In the genomic region with DNA sequence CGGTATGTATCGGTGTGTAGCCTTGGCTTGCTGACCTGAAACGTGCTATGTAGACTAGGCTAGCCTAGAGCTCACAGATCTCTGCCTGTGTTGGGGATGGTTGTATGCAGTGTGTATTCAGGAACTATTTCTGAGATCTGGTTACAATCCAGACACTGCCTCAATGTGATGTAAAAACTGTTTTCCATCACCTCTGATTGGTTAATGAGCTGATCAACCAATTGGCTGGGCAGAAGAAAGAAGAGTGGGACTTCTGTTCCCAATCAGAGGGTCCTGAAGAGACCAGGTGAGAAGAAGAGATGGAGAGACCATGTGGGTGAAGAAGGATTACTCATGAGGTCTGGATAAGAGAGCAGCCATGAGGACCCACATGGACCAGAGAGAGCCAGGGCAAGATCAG, we compare ENCODE assay signal across 9 mouse cellular contexts. TPM values are rescaled to one million over a fixed set of nuclear protein-coding genes. Genes with fewer than 3 reads are reported as not detected.
A peak's percentile ranks its signal among the peaks of the same experiment; 100 is the strongest.
DNase-seq lines count a peak whose midpoint lies in the region; ATAC-seq and TF ChIP-seq lines count a peak whose summit lies in the region.
"Had no signal": no experiment of that assay in that cellular context is flagged by ENCODE, and none has a peak within 500 bp of the region (broad histone marks: within the 10 kb centered on the region; RNA-seq: fewer than 3 reads in every experiment).

No protein-coding gene starts in this region.

- peak overlapping the region; percentile 80 for H3K4me3 ChIP-seq in heart, adult 2 months
- H3K4me3 ChIP-seq in CH12.LX (replicated peaks in 1 of 3; ENCODE audit: low read depth in 2 of 3, low read length in 2 of 3, poor library complexity in 1 of 3) = peak overlapping the region; percentile 69 to 89 (median 79)
- H3K4me3 ChIP-seq in forebrain, embryonic 16.5 days (replicated peaks; ENCODE audit: low read length) = peak overlapping the region; percentile 69
- peak overlapping the region; percentile 94 for H3K4me3 ChIP-seq in liver, postnatal 0 days (ENCODE audit: low read depth, low read length)

- WGBS in heart, adult 2 months = 2% methylated on average over 3 of the region's 3 CpGs
- 3% methylated on average over 3 of the region's 3 CpGs for WGBS in forebrain, embryonic 16.5 days
- 2% methylated on average over 3 of the region's 3 CpGs for WGBS in liver, postnatal 0 days (ENCODE audit: insufficient replicate concordance)

- TF ChIP-seq CTCF in heart, adult 2 months (IDR thresholded peaks at IDR 0.05) = no peak
- no peak for TF ChIP-seq CTCF in CH12.LX (conservative IDR thresholded peaks at IDR 0.05 in 1 of 2, IDR thresholded peaks at IDR 0.05 in 1 of 2; ENCODE audit: low read depth in 2 of 2, low read length in 2 of 2)
- no peak for TF ChIP-seq CTCF in liver, postnatal 0 days (IDR thresholded peaks at IDR 0.05; ENCODE audit: low read depth)

- peaks cover 4% of the 10 kb centered on the region; the same call in 1 of the 2 replicates for H3K36me3 ChIP-seq in heart, adult 2 months (ENCODE audit: control insufficient read depth, insufficient read depth, low read length)
- peaks cover 27 to 42% of the 10 kb centered on the region in 2 experiments for H3K36me3 ChIP-seq in CH12.LX (replicated peaks in 1 of 2; ENCODE audit: control insufficient read depth in 1 of 2, insufficient read depth in 1 of 2, low read length in 1 of 2)
- H3K36me3 ChIP-seq in forebrain, embryonic 16.5 days (ENCODE audit: control insufficient read depth, insufficient read depth) = no peaks in the 10 kb centered on the region
- peaks cover 37% of the 10 kb centered on the region for H3K36me3 ChIP-seq in liver, postnatal 0 days (replicated peaks; ENCODE audit: insufficient read depth, low read length)

- TF ChIP-seq POLR2A in heart, adult 2 months (IDR thresholded peaks at IDR 0.05; ENCODE audit: insufficient read depth, low read depth, low read length) = no peak
- TF ChIP-seq POLR2A in CH12.LX (IDR thresholded peaks at IDR 0.05; ENCODE audit: low read depth, low read length) = no peak

- H3K9me3 ChIP-seq in CH12.LX (replicated peaks; ENCODE audit: low read length) = no peaks in the 10 kb centered on the region
- H3K9me3 ChIP-seq in forebrain, embryonic 16.5 days (ENCODE audit: control insufficient read depth, low read length) = no peaks in the 10 kb centered on the region
- no peaks in the 10 kb centered on the region for H3K9me3 ChIP-seq in liver, postnatal 0 days (ENCODE audit: low read length)

- in situ Hi-C loops in CH12.LX (cut with MboI; ENCODE audit: low pct_ligation_motif_present, low pct_unique_long_range_greater_than_20kb, low sequenced_read_pairs) = no loop called here

- intact Hi-C loops in heart, adult 2 months (cut with DNase I) = no loop called here
- intact Hi-C loops in gastrocnemius, postnatal 14 days (cut with DNase I; ENCODE audit: low total_unique reads) = no loop called here

- ATAC-seq in forebrain, embryonic 16.5 days = no peak
- ATAC-seq in liver, postnatal 0 days = no peak

- peaks cover 2% of the 10 kb centered on the region for H3K4me1 ChIP-seq in heart, adult 2 months (ENCODE audit: control insufficient read depth, insufficient read depth, low read length)
- peaks cover 7 to 27% of the 10 kb centered on the region in 2 experiments for H3K4me1 ChIP-seq in CH12.LX (ENCODE audit: control insufficient read depth in 1 of 2, insufficient read depth in 2 of 2)
- H3K4me1 ChIP-seq in forebrain, embryonic 16.5 days (replicated peaks; ENCODE audit: control insufficient read depth, insufficient read depth, low read length) = peaks cover 19% of the 10 kb centered on the region
- H3K4me1 ChIP-seq in liver, postnatal 0 days (ENCODE audit: insufficient read depth) = peaks cover 22% of the 10 kb centered on the region

- no peak for TF ChIP-seq EP300 in heart, adult 2 months (IDR thresholded peaks at IDR 0.05; ENCODE audit: insufficient read depth, low read depth, low read length)
- TF ChIP-seq EP300 in CH12.LX (IDR thresholded peaks at IDR 0.05; ENCODE audit: low read length) = no peak
- TF ChIP-seq EP300 in liver, postnatal 0 days (IDR thresholded peaks at IDR 0.05; ENCODE audit: low read depth) = no peak

- H3K9ac ChIP-seq in heart, adult 2 months (ENCODE audit: low read depth, low read length) = peak overlapping the region; percentile 89; the same call in 1 of the 2 replicates
- peak overlapping the region; percentile 66 for H3K9ac ChIP-seq in CH12.LX (ENCODE audit: insufficient read depth, low read depth)
- H3K9ac ChIP-seq in forebrain, embryonic 16.5 days (replicated peaks; ENCODE audit: low read depth, low read length) = peak overlapping the region; percentile 67
- peak overlapping the region; percentile 96 for H3K9ac ChIP-seq in liver, postnatal 0 days (replicated peaks)

- H3K27me3 ChIP-seq in heart, adult 2 months (ENCODE audit: control insufficient read depth, insufficient read depth, low read length) = no peaks in the 10 kb centered on the region
- no peaks in the 10 kb centered on the region for H3K27me3 ChIP-seq in CH12.LX (replicated peaks)
- no peaks in the 10 kb centered on the region for H3K27me3 ChIP-seq in forebrain, embryonic 16.5 days (replicated peaks; ENCODE audit: control insufficient read depth, insufficient read depth, low read length)
- H3K27me3 ChIP-seq in liver, postnatal 0 days (ENCODE audit: insufficient read depth, low read length) = no peaks in the 10 kb centered on the region

- H3K4me2 ChIP-seq in CH12.LX (ENCODE audit: insufficient read depth, low read depth, poor library complexity, severe bottlenecking) = peak overlapping the region; percentile 68
- peak overlapping the region; percentile 83 for H3K4me2 ChIP-seq in forebrain, embryonic 16.5 days (ENCODE audit: low read length)
- peak overlapping the region; percentile 68 for H3K4me2 ChIP-seq in liver, postnatal 0 days (ENCODE audit: low read depth, low read length)

- no peak for DNase-seq in heart, adult 2 months
- DNase-seq in heart, adult 9 months (ENCODE audit: low spot score in 2 of 2) = no peak
- no peak for DNase-seq in CH12.LX (ENCODE audit: extremely low read depth)
- DNase-seq in liver, postnatal 0 days = no peak
- no peak for DNase-seq in gastrocnemius, postnatal 14 days
- no peak for DNase-seq in thymus, adult 18-20 months
- DNase-seq in right cerebral cortex, postnatal 4 days = no peak
- DNase-seq: lung, postnatal 14 days had no signal

- dilution Hi-C loops in CH12.LX (cut with MboI; ENCODE audit: extremely low pct_ligation_motif_present, extremely low pct_unique_long_range_greater_than_20kb, low sequenced_read_pairs) = no loop called here

- H3K79me2 ChIP-seq in heart, adult 2 months (replicated peaks; ENCODE audit: control insufficient read depth, insufficient read depth, low read length) = no peaks in the 10 kb centered on the region
- peaks cover 32% of the 10 kb centered on the region for H3K79me2 ChIP-seq in CH12.LX (replicated peaks; ENCODE audit: control insufficient read depth, extremely low read depth, insufficient read depth, poor library complexity, severe bottlenecking)

- H3K27ac ChIP-seq in heart, adult 2 months = peak overlapping the region; percentile 99; the same call in 1 of the 2 replicates
- no peak overlapping the region for H3K27ac ChIP-seq in CH12.LX (ENCODE audit: insufficient read depth, low read depth)
- no peak overlapping the region for H3K27ac ChIP-seq in forebrain, embryonic 16.5 days (ENCODE audit: low read length)
- H3K27ac ChIP-seq in liver, postnatal 0 days (ENCODE audit: low read depth) = peak overlapping the region; percentile 95

- TF ChIP-seq RAD21 in CH12.LX (IDR thresholded peaks at IDR 0.05; ENCODE audit: low read depth, low read length) = no peak

TF ChIP-seq in CH12.LX, 34 proteins besides CTCF, POLR2A, EP300 and RAD21:
- no peak for TF ChIP-seq ZMIZ1 (IDR thresholded peaks at IDR 0.05; ENCODE audit: low read depth, low read length)
- TF ChIP-seq MAX (IDR thresholded peaks at IDR 0.05; ENCODE audit: low read length) = no peak
- TF ChIP-seq CHD1 (IDR thresholded peaks at IDR 0.05; ENCODE audit: low read depth, low read length) = no peak
- no peak for TF ChIP-seq CHD2 (IDR thresholded peaks at IDR 0.05; ENCODE audit: low read length)
- no peak for TF ChIP-seq TBP (conservative IDR thresholded peaks at IDR 0.05; ENCODE audit: low read depth, low read length)
- no peak for TF ChIP-seq ZKSCAN1 (IDR thresholded peaks at IDR 0.05; ENCODE audit: borderline replicate concordance, low read depth, low read length)
- no peak for TF ChIP-seq E2F4 (IDR thresholded peaks at IDR 0.05; ENCODE audit: insufficient replicate concordance, low read depth, low read length)
- no peak for TF ChIP-seq SIN3A (IDR thresholded peaks at IDR 0.05; ENCODE audit: low read length)

RNA-seq across cellular contexts. Expression of gene Cenpa, which starts 1.1 kb away (rescaled TPM):
- total RNA-seq in heart, adult 2 months (2021) = 10 to 100 TPM; 43.9 to 51.0 TPM
- polyA plus RNA-seq in heart, adult 2 months (2012; rRNA removed) = 51.3 and 69.7 TPM in 2 replicates
- total RNA-seq in CH12.LX (2012; rRNA removed) (89.4 and 99.1 TPM in 2 replicates), CH12.LX (2014; rRNA removed) (125 and 138 TPM in 2 replicates)
- 143 and 163 TPM in 2 replicates for polyA plus RNA-seq in CH12.LX (2012; ENCODE audit: insufficient read length, low read depth)
- polyA plus RNA-seq in forebrain, embryonic 16.5 days (2015; fragmentation: Nextera tagmentation; extraction: Ambion mirVana) = 95.3 and 114 TPM in 2 replicates
- polyA plus RNA-seq in liver, postnatal 0 days (2015; fragmentation: Nextera tagmentation; extraction: Ambion mirVana) = 135 and 145 TPM in 2 replicates
- total RNA-seq in gastrocnemius, postnatal 14 days (2021) = 10 to 100 TPM in 1 of 2 experiments, 1 to 10 TPM in 1; 7.0 to 10.2 TPM

RNA-seq across cellular contexts. Expression of gene Slc35f6, which starts 20.0 kb away (rescaled TPM):
- 10 to 100 TPM; 47.2 to 49.9 TPM for total RNA-seq in heart, adult 2 months (2021)
- 119 and 154 TPM in 2 replicates for polyA plus RNA-seq in heart, adult 2 months (2012; rRNA removed)
- total RNA-seq in CH12.LX (2012; rRNA removed) (8.9 and 10.5 TPM in 2 replicates), CH12.LX (2014; rRNA removed) (8.0 and 9.5 TPM in 2 replicates)
- polyA plus RNA-seq in CH12.LX (2012; ENCODE audit: insufficient read length, low read depth) = 9.0 and 9.4 TPM in 2 replicates
- polyA plus RNA-seq in forebrain, embryonic 16.5 days (2015; fragmentation: Nextera tagmentation; extraction: Ambion mirVana) = 30.1 and 32.5 TPM in 2 replicates
- 13.8 and 14.2 TPM in 2 replicates for polyA plus RNA-seq in liver, postnatal 0 days (2015; fragmentation: Nextera tagmentation; extraction: Ambion mirVana)
- 10 to 100 TPM; 11.8 to 13.8 TPM for total RNA-seq in gastrocnemius, postnatal 14 days (2021)

RNA-seq across cellular contexts. Expression of gene Dpysl5, which starts 43.7 kb away (rescaled TPM):
- total RNA-seq in heart, adult 2 months (2021) = 1 to 10 TPM in 1 of 2 experiments, under 1 TPM in 1; 0.61 to 1.3 TPM
- polyA plus RNA-seq in heart, adult 2 months (2012; rRNA removed) = 0.82 and 1.1 TPM in 2 replicates
- 0.21 TPM in 1 of 2 replicates, not detected in the other for total RNA-seq in CH12.LX (2012; rRNA removed)
- total RNA-seq in CH12.LX (2014; rRNA removed) = not detected in 2 replicates
- not detected in 2 replicates for polyA plus RNA-seq in CH12.LX (2012; ENCODE audit: insufficient read length, low read depth)
- polyA plus RNA-seq in forebrain, embryonic 16.5 days (2015; fragmentation: Nextera tagmentation; extraction: Ambion mirVana) = 274 and 278 TPM in 2 replicates
- 0.05 TPM in 1 of 2 replicates, not detected in the other for polyA plus RNA-seq in liver, postnatal 0 days (2015; fragmentation: Nextera tagmentation; extraction: Ambion mirVana)
- 1 to 10 TPM; 1.6 to 2.0 TPM for total RNA-seq in gastrocnemius, postnatal 14 days (2021)

Comparison
In these comparisons a context has a peak if more than half of its experiments do, and no peak if none do; other contexts are left out.
1. H3K27ac ChIP-seq: peak in heart, adult 2 months (single experiment) and liver, postnatal 0 days (single experiment); none in CH12.LX (single experiment) and forebrain, embryonic 16.5 days (single experiment).
2. RNA of gene Dpysl5, which starts 43.7 kb away (polyA plus RNA-seq): 274 to 278 TPM in forebrain, embryonic 16.5 days; 0.82 to 1.1 TPM in heart, adult 2 months, not detected in CH12.LX and 0.05 TPM in liver, postnatal 0 days; every median in the first group is over 100 times any median in the second.
3. Peak in every context shown above with its lines, with median percentiles within 50 percentile points of each other: H3K4me3 ChIP-seq, H3K9ac ChIP-seq and H3K4me2 ChIP-seq.